Mouse (Mus musculus): ENCODE measurements at regions not wholly inside any gene's neighbourhood (a gene's known extent, or its start where the extent isn't known, plus 50 kb on each side); places are given as distances from the start of the nearest gene placed in this dataset.

DNA sequence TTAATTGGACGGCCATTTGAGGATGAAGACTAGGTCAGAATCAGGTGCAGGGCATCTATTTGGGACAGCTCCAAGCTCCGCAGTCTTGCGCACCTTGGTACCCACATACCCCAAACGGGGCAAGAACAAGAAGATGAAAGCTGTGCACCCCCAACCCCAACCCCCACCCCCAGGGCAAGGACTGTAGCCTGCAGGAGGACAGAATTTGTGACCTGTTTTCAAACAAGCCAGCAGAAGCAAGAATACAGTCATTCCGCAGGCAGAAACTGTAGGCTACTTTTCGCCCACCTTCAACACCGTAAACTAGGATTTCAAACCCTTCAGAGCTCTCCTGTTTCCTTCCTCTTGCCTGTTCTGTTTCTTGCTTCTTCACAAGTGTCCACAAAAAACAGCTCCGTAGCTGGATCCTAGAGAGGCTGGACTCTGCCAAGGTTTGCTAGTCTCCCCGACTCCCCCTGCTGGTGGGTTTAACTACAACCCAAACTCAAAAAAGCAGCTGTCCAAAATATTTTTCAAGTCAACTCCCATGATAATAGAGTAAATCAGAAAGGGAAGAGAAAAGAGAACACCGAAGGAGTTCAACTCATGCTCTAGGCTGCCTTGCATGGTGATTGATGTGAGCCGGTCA lies 430.3 kb upstream of the Atp11b start:
- TF ChIP-seq CTCF (IDR thresholded peaks at IDR 0.05; ENCODE audit: extremely low read depth, insufficient read depth, insufficient read length, insufficient replicate concordance), result no peak
- no peak for TF ChIP-seq POLR2A (IDR thresholded peaks at IDR 0.05; ENCODE audit: low read depth, low read length)
- no peak overlapping the region for H3K27ac ChIP-seq (ENCODE audit: insufficient read depth, low read length)
- H3K4me1 ChIP-seq (ENCODE audit: control insufficient read depth, insufficient read depth, insufficient read length), result no peaks in the 10 kb centered on the region
- H3K27me3 ChIP-seq (ENCODE audit: control insufficient read depth, insufficient read depth, low read length), result no peaks in the 10 kb centered on the region
- no peak overlapping the region for H3K4me3 ChIP-seq (ENCODE audit: extremely low read depth, insufficient read depth, insufficient read length)
- WGBS, result 62% methylated on average over 11 of the region's 11 CpGs
- H3K36me3 ChIP-seq (ENCODE audit: control insufficient read depth, insufficient read depth, low read length), result no peaks in the 10 kb centered on the region
- DNase-seq (ENCODE audit: low read depth in 1 of 2, low spot score in 2 of 2), result no peak

DNA sequence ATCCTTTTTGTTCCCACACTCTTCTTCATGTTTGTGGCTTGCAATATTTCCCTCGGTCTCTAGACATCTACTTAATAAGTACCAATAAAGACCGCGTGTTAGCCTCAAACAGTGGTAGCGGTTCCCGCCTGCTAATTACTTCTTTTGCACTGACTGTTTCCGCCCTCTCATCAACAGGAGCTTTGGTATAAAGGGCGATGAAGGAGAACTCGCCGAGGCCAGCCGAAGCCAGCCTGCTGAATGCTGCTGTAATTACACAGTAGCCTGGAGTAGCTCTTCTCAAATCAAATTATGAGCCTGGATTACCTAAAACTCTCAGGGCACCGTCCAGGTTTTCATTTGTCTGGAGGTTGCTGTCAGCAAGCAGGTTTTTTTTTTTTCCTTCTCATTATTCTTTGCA lies 429.7 kb upstream of the Atp11b start:
- no peaks in the 10 kb centered on the region for H3K4me1 ChIP-seq (ENCODE audit: control insufficient read depth, insufficient read depth, insufficient read length)
- WGBS, result 70% methylated on average over 11 of the region's 11 CpGs
- no peaks in the 10 kb centered on the region for H3K36me3 ChIP-seq (ENCODE audit: control insufficient read depth, insufficient read depth, low read length)
- DNase-seq (ENCODE audit: low read depth in 1 of 2, low spot score in 2 of 2), result no peak
- no peak for TF ChIP-seq CTCF (IDR thresholded peaks at IDR 0.05; ENCODE audit: extremely low read depth, insufficient read depth, insufficient read length, insufficient replicate concordance)
- TF ChIP-seq POLR2A (IDR thresholded peaks at IDR 0.05; ENCODE audit: low read depth, low read length), result no peak
- no peak overlapping the region for H3K27ac ChIP-seq (ENCODE audit: insufficient read depth, low read length)
- H3K4me3 ChIP-seq (ENCODE audit: extremely low read depth, insufficient read depth, insufficient read length), result no peak overlapping the region
- H3K27me3 ChIP-seq (ENCODE audit: control insufficient read depth, insufficient read depth, low read length), result no peaks in the 10 kb centered on the region

DNA sequence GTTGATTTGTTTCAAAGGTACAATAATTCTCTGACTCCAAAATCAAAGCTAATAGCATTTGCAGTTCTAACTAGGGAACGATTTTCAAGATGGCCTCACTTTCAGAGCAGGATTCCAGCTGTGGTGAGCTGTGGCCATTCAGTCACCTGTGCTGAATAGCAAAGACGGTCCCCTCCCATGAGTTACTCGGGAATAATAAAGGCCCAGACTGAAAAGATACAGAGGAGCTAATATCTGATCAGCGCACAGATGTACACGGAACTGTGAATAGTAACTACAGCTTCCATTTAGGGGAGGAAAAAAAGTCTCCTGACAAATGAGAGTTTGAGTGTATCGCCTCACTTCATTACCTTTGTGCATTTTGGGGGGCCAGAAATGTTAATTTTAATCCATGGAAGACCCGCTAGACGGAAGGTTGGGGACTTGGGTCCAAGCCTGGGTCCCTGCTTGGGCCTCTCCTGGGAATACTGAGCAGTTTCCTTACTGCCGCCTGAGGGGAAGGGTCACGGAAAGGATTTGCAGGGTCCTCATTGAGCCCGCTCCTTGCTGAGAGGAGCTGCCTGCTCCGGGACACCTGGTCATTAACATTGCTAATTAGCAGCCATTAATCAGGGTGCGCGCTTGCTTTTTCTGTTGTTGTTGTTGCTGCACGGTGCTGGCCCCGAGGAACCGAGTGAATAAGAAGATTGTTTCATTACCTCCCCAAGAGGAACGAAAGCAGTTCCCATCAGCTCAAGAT lies 421.2 kb upstream of the Atp11b start:
- no peak for DNase-seq (ENCODE audit: low read depth in 1 of 2, low spot score in 2 of 2)
- no peak overlapping the region for H3K4me3 ChIP-seq (ENCODE audit: extremely low read depth, insufficient read depth, insufficient read length)
- no peak overlapping the region for H3K27ac ChIP-seq (ENCODE audit: insufficient read depth, low read length)
- H3K27me3 ChIP-seq (ENCODE audit: control insufficient read depth, insufficient read depth, low read length), result peaks cover 1% of the 10 kb centered on the region; the same call in 1 of the 2 replicates
- H3K4me1 ChIP-seq (ENCODE audit: control insufficient read depth, insufficient read depth, insufficient read length), result no peaks in the 10 kb centered on the region
- TF ChIP-seq POLR2A (IDR thresholded peaks at IDR 0.05; ENCODE audit: low read depth, low read length) (no peak), CTCF (IDR thresholded peaks at IDR 0.05; ENCODE audit: extremely low read depth, insufficient read depth, insufficient read length, insufficient replicate concordance) (no peak)
- 37% methylated on average over 18 of the region's 18 CpGs for WGBS
- H3K36me3 ChIP-seq (ENCODE audit: control insufficient read depth, insufficient read depth, low read length), result no peaks in the 10 kb centered on the region

DNA sequence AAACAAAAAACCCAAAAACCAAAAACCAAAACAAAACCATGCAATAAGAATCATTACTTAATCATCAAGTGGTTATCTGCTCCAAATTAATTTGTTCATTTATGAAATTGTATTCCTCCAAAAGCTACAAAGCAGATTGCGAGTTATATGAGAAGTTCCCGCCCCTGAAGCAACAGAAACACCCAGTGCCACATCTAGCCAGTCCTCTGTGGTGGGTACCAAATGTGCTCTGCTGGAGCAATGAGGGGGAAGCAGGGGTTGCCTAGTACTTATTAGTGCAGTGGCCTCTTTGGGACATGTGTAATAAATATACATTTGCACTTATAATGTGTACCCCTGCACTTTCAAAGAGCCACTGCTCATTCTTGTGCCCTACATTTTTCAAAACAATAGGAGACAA lies 419.9 kb upstream of the Atp11b start:
- Histone ChIP-seq H3K4me1 (ENCODE audit: control insufficient read depth, insufficient read depth, insufficient read length) (no peaks in the 10 kb centered on the region), H3K36me3 (ENCODE audit: control insufficient read depth, insufficient read depth, low read length) (no peaks in the 10 kb centered on the region), H3K4me3 (ENCODE audit: extremely low read depth, insufficient read depth, insufficient read length) (no peak overlapping the region), H3K27me3 (ENCODE audit: control insufficient read depth, insufficient read depth, low read length) (peaks cover 1% of the 10 kb centered on the region; the same call in 1 of the 2 replicates), H3K27ac (ENCODE audit: insufficient read depth, low read length) (no peak overlapping the region)
- TF ChIP-seq POLR2A (IDR thresholded peaks at IDR 0.05; ENCODE audit: low read depth, low read length) (no peak), CTCF (IDR thresholded peaks at IDR 0.05; ENCODE audit: extremely low read depth, insufficient read depth, insufficient read length, insufficient replicate concordance) (no peak)
- no peak for DNase-seq (ENCODE audit: low read depth in 1 of 2, low spot score in 2 of 2)
- 58% methylated on average over 2 of the region's 2 CpGs for WGBS

DNA sequence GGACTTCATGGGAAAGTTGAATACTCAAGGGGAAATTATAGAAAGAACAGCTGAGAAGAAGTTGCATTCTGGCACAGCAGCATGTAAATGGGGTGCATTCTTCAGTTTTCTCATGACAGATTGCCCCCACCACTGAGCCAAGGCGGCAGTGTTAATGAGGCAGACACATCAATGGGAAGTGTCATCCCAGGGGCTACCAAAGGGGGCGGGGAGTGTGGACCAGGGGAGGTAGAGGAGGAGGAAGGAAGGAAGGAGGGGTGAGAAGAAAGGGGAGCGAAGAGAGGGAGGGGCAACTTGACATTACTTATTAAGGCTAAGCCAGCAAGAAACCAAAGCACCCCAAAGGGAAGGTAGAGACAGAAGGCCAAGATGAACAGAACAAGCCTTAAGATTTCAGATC lies 419.4 kb upstream of the Atp11b start:
- WGBS, result 36% methylated on average over 3 of the region's 3 CpGs
- Histone ChIP-seq H3K4me1 (ENCODE audit: control insufficient read depth, insufficient read depth, insufficient read length) (no peaks in the 10 kb centered on the region), H3K27ac (ENCODE audit: insufficient read depth, low read length) (no peak overlapping the region), H3K4me3 (ENCODE audit: extremely low read depth, insufficient read depth, insufficient read length) (no peak overlapping the region), H3K27me3 (ENCODE audit: control insufficient read depth, insufficient read depth, low read length) (peaks cover 1% of the 10 kb centered on the region; the same call in 1 of the 2 replicates), H3K36me3 (ENCODE audit: control insufficient read depth, insufficient read depth, low read length) (no peaks in the 10 kb centered on the region)
- no peak for DNase-seq (ENCODE audit: low read depth in 1 of 2, low spot score in 2 of 2)
- TF ChIP-seq CTCF (IDR thresholded peaks at IDR 0.05; ENCODE audit: extremely low read depth, insufficient read depth, insufficient read length, insufficient replicate concordance) (no peak), POLR2A (IDR thresholded peaks at IDR 0.05; ENCODE audit: low read depth, low read length) (no peak)

DNA sequence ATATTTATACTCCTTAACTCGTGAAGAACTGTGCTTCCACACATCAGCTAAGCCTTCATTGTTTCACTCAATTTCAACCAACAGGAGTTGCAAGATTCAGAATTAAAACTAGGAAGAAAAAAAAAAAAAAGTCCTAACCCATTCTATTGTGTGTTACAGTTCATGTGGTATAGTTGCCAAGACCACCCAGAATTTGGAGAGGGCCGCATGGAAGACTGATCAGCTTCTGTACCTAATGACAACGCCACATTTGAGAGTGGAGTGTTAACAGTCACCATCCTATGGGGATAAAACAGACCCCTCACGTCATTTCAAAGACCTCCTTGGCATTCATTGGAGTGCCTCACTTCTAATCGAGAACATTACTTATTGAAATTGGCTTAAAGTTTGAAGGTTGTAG lies 418.1 kb upstream of the Atp11b start:
- no peaks in the 10 kb centered on the region for H3K4me1 ChIP-seq (ENCODE audit: control insufficient read depth, insufficient read depth, insufficient read length)
- DNase-seq (ENCODE audit: low read depth in 1 of 2, low spot score in 2 of 2), result no peak
- no peak for TF ChIP-seq CTCF (IDR thresholded peaks at IDR 0.05; ENCODE audit: extremely low read depth, insufficient read depth, insufficient read length, insufficient replicate concordance)
- no peak for TF ChIP-seq POLR2A (IDR thresholded peaks at IDR 0.05; ENCODE audit: low read depth, low read length)
- H3K4me3 ChIP-seq (ENCODE audit: extremely low read depth, insufficient read depth, insufficient read length), result no peak overlapping the region
- WGBS, result 76% methylated on average over 5 of the region's 5 CpGs
- H3K27me3 ChIP-seq (ENCODE audit: control insufficient read depth, insufficient read depth, low read length), result peaks cover 1% of the 10 kb centered on the region; the same call in 1 of the 2 replicates
- H3K27ac ChIP-seq (ENCODE audit: insufficient read depth, low read length), result no peak overlapping the region
- no peaks in the 10 kb centered on the region for H3K36me3 ChIP-seq (ENCODE audit: control insufficient read depth, insufficient read depth, low read length)

DNA sequence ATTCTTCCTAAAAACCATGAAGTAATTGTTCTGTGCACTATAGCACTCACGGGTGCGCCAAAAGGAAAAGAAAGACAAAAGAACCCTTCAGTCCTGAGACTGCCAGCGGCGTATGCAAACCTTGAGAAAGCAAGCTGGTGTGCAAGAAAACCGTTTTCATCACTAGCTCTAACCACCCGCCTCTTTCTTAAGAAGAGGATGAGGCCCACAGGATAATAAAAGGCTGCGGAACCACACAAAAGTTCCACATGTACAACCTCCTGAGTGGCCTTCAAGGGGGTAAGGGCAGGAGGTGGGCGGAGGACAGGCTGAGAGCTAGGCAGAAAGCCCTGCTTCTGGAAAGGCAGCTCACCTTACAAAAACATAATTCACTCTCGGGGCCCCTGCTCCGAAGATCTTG lies 413.4 kb upstream of the Atp11b start:
- no peak overlapping the region for H3K27ac ChIP-seq (ENCODE audit: insufficient read depth, low read length)
- H3K27me3 ChIP-seq (ENCODE audit: control insufficient read depth, insufficient read depth, low read length), result no peaks in the 10 kb centered on the region
- DNase-seq (ENCODE audit: low read depth in 1 of 2, low spot score in 2 of 2), result no peak
- H3K4me1 ChIP-seq (ENCODE audit: control insufficient read depth, insufficient read depth, insufficient read length), result no peaks in the 10 kb centered on the region
- TF ChIP-seq POLR2A (IDR thresholded peaks at IDR 0.05; ENCODE audit: low read depth, low read length), result no peak
- no peak for TF ChIP-seq CTCF (IDR thresholded peaks at IDR 0.05; ENCODE audit: extremely low read depth, insufficient read depth, insufficient read length, insufficient replicate concordance)
- no peaks in the 10 kb centered on the region for H3K36me3 ChIP-seq (ENCODE audit: control insufficient read depth, insufficient read depth, low read length)
- H3K4me3 ChIP-seq (ENCODE audit: extremely low read depth, insufficient read depth, insufficient read length), result no peak overlapping the region
- WGBS, result 12% methylated on average over 10 of the region's 10 CpGs

Data from spleen, adult 2 months (tissue).